Mouse (Mus musculus) brain, embryonic 14.5 days (tissue): ENCODE results near the gene Amelx.

ENCODE experiments used
- CTCF ChIP-seq: fragments of 200-500 bp; IDR thresholded peaks from 2 replicates; pipeline ENCODE4 v1.5.1; 2012; ENCODE audit warnings: inconsistent platforms, mild to moderate bottlenecking, moderate library complexity, borderline replicate concordance; ENCODE audit not compliant: insufficient read depth, insufficient read length; ENCODE audit errors: extremely low read depth
- POLR2A ChIP-seq: fragments of 200-500 bp; IDR thresholded peaks from 2 replicates; pipeline ENCODE4 v1.6.1; 2012; ENCODE audit warnings: mild to moderate bottlenecking, inconsistent platforms, borderline replicate concordance; ENCODE audit not compliant: poor library complexity, insufficient read depth, insufficient read length, severe bottlenecking; ENCODE audit errors: extremely low read depth

GRCm38 (mm10) chrX:169222357-169223062, 35.5 kb upstream of the Amelx start:
- no peak for TF ChIP-seq CTCF
- TF ChIP-seq POLR2A: no peak
